Mouse (Mus musculus) heart, embryonic 12.5 days (tissue): ENCODE data around the gene Irgm1. TPM values are rescaled to one million over a fixed set of nuclear protein-coding genes. Genes with fewer than 3 reads are reported as not detected.
"Not testable (repeated sequence)": the region's sequence is repeated elsewhere in the genome, so short reads cannot be mapped to it uniquely, and the experiment has no call there.

Experiments
- ATAC-seq: fragments of 200-750 bp; cut with Nextera tagmentation; 2 replicates; pipeline ENCODE4 v1.8.0; 2017; ENCODE audit warnings: moderate TSS enrichment, moderate library complexity; ENCODE audit not compliant: insufficient number of reproducible peaks, low FRiP score
- H3K27ac ChIP-seq: fragments of 300-500 bp; sonication (generic); 2 replicates; pipeline ENCODE4 v1.5.1; 2016; ENCODE audit warnings: mild to moderate bottlenecking, moderate library complexity; ENCODE audit not compliant: poor library complexity, severe bottlenecking
- H3K27me3 ChIP-seq: fragments of 300-500 bp; sonication (generic); replicated peaks from 2 replicates; pipeline ENCODE4 v1.6.1; 2016; ENCODE audit warnings: mild to moderate bottlenecking, moderate library complexity
- H3K36me3 ChIP-seq: fragments of 300-500 bp; sonication (generic); 2 replicates; pipeline ENCODE4 v1.6.1; 2016; ENCODE audit warnings: mild to moderate bottlenecking, moderate library complexity
- H3K4me1 ChIP-seq: fragments of 300-500 bp; sonication (generic); replicated peaks from 2 replicates; pipeline ENCODE4 v1.6.1; 2016; ENCODE audit warnings: mild to moderate bottlenecking
- H3K4me2 ChIP-seq: fragments of 300-500 bp; sonication (generic); 2 replicates; pipeline ENCODE4 v1.6.1; 2016; ENCODE audit warnings: mild to moderate bottlenecking, moderate library complexity
- H3K4me3 ChIP-seq: fragments of 300-500 bp; sonication (generic); 2 replicates; pipeline ENCODE4 v1.5.1; 2016; ENCODE audit warnings: mild to moderate bottlenecking
- H3K9ac ChIP-seq: fragments of 300-500 bp; sonication (generic); 2 replicates; pipeline ENCODE4 v1.6.1; 2016; ENCODE audit warnings: mild to moderate bottlenecking, moderate library complexity
- H3K9me3 ChIP-seq: fragments of 300-500 bp; sonication (generic); replicated peaks from 2 replicates; pipeline ENCODE4 v1.6.1; 2016; ENCODE audit warnings: mild to moderate bottlenecking, moderate library complexity
- WGBS: fragments of 180-500 bp; shearing (Covaris S2); methylation state at CpG from one replicate; pipeline ENCODE4 v1.1.7; 2016; 5-methylcytosine and 5-hydroxymethylcytosine counted together
- polyA plus RNA-seq: library from polyadenylated mRNA; unstranded; fragments of >200 nt; fragmentation: Nextera tagmentation; extraction: Ambion mirVana; gene quantifications from 2 replicates; pipeline ENCODE4 v1.2.1, GENCODE M21; 2016

The Irgm1 gene
- polyA plus RNA-seq, 1 experiment from 2014 or later, result 7.6 TPM

DNA sequence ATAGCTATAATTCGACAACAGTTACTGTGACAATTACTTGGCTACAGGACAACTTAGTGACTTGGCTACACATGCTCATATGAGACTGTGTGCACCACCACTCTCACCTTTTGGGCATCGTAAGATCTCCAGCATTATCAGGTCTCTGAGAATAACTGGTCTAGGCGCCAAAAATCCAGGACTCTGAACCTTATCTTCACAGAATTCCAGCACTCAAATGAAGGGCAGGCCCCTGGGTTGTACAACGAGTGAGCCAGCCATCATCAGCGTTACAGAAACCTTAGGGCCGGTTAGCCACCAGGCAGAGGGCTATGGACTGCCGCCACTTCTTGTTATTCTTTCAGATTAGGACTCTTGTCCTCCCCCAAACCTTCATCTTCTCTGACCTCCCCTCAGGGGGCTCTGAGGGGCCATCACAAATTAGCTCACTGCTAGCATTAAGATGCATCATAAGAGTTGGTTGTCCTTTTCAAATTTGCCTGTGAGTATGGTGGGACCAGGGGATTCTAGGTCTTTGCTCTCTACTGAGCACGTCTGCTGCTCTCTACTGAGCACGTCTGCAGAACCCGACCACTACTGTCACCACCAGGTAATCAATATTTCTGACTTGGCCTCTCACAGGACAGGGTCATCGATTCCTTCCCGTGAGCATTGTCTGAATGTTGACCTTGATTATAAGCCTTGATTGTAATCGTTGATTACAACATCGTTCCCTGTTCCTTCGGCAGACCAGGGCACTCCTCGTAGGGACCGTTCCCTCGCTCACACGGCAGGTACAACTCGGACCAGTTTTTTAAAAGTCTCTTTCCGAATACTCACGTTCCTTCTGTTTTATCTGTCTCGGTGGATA is 18.6 kb downstream of the Irgm1 start:
- no peak overlapping the region for H3K27ac ChIP-seq
- H3K4me2 ChIP-seq, result peak overlapping the region; percentile 89
- 4% methylated on average over 23 of the region's 23 CpGs for WGBS
- H3K36me3 ChIP-seq, result no peaks in the 10 kb centered on the region
- H3K4me1 ChIP-seq, result peaks cover 21% of the 10 kb centered on the region
- H3K9me3 ChIP-seq, result no peaks in the 10 kb centered on the region
- peak overlapping the region; percentile 62 for H3K9ac ChIP-seq
- no peak for ATAC-seq
- H3K4me3 ChIP-seq, result peak overlapping the region; percentile 63
- peaks cover 11% of the 10 kb centered on the region for H3K27me3 ChIP-seq

DNA sequence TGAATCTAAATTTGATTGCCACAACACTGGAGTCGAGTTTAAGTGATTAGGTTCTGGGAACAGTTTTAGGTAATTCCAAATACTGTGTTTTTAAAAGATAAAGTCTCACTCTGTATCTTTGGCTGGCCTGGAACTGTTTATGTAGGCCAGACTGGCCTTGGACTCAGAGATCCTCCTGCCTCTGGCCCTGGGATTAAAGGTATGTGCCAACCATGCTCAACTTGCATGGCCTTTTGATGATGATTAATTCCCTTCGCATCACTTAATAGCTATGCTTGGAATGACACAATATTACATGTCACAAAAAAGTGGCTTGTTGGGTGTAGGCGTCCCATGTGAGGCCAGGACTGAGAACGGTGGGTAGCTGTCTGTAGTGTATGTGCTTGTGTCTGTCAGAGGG is 19.3 kb downstream of the Irgm1 start:
- ATAC-seq, result no peak
- Histone ChIP-seq H3K9me3 (no peaks in the 10 kb centered on the region), H3K27me3 (peaks cover 11% of the 10 kb centered on the region), H3K27ac (no peak overlapping the region), H3K4me3 (peak overlapping the region; percentile 63), H3K4me2 (peak overlapping the region; percentile 89), H3K36me3 (no peaks in the 10 kb centered on the region), H3K4me1 (peaks cover 21% of the 10 kb centered on the region), H3K9ac (no peak overlapping the region)
- 70% methylated on average over 4 of the region's 4 CpGs for WGBS

DNA sequence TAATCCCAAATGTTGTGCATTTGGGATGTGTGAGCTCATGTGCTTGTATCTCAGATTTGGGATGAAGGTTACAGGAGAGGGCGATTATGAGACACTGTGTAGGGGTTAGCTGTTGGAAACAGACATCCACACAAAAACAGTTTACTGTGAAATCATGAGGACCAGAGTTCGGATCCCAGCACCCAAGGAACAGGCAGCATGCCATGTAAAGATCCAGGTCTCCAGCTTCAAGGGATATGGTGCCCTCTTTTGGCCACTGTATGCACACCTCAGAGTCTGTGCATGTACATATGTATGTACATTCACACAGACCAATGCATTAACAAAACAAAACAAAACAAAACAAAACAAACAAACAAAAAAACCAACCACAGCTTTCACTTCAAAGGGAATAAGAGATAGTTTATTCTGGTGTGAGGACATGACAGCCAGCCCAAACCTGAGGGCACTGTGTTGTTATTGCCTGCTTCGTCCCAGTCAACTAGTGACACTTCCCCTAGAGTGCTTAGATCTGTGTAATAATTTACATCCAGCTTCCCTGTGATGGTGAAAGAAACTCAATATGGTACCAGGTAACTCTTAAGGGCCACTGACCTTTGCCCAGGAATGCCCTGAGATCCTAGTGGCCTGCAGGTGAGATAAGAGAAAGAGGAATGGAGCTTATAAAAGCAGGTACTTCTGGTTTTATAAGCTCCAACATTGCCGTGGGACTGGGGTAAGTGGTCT is 20.1 kb downstream of the Irgm1 start:
- H3K9me3 ChIP-seq, result no peaks in the 10 kb centered on the region
- H3K4me3 ChIP-seq, result no peak overlapping the region
- no peak overlapping the region for H3K27ac ChIP-seq
- peaks cover 11% of the 10 kb centered on the region for H3K27me3 ChIP-seq
- H3K9ac ChIP-seq, result no peak overlapping the region
- 77% methylated on average over 4 of the region's 4 CpGs for WGBS
- H3K4me1 ChIP-seq, result peaks cover 21% of the 10 kb centered on the region
- H3K4me2 ChIP-seq, result no peak overlapping the region
- H3K36me3 ChIP-seq, result no peaks in the 10 kb centered on the region
- ATAC-seq, result no peak

DNA sequence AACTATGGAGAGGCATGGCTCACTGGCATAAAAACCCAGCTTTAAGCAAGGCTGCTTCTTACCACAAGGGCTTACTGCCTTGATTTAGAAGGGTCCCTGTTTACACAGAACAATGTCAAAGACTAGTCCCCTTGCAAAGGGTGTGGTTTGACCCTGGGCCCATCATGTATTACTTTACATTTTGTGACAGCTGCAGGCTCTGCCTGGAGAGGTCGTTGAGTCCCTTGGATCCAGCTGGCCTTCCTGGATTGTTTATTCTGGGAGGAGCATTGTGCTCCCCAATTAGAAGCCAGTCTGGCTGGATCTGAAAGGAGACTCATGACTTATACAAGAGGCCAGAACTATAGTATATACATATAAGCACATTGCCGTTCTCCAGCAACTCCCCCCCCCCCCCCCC is 21.2 kb downstream of the Irgm1 start:
- peaks cover 21% of the 10 kb centered on the region for H3K4me1 ChIP-seq
- peak overlapping the region; percentile 50; the same call in 1 of the 2 replicates for H3K4me2 ChIP-seq
- H3K9me3 ChIP-seq, result no peaks in the 10 kb centered on the region
- H3K4me3 ChIP-seq, result no peak overlapping the region
- no peak overlapping the region for H3K9ac ChIP-seq
- 63% methylated on average over 2 of the region's 2 CpGs for WGBS
- H3K27me3 ChIP-seq, result peaks cover 14% of the 10 kb centered on the region
- no peak for ATAC-seq
- H3K27ac ChIP-seq, result no peak overlapping the region
- no peaks in the 10 kb centered on the region for H3K36me3 ChIP-seq

DNA sequence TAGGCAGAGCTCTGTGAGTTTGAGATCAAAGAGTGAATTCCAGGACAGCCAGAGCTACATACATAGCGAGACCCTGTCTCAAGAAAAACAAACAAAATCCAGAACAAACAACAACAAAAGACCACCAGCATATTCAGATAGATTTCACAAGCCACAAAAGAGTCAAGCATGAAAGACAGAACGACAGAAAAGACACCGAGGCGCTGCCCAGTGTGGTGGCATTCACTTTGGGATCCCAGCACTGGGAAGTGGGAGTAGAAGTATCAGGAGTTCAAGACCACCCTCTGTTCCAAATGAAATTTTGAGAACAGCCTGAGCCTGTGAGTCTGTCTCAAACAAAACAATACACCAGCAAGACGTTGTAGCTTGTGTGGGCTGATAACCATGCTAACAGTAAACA is 24.6 kb downstream of the Irgm1 start:
- Histone ChIP-seq H3K27ac (no peak overlapping the region), H3K9me3 (no peaks in the 10 kb centered on the region), H3K4me2 (no peak overlapping the region), H3K27me3 (peaks cover 23% of the 10 kb centered on the region), H3K4me1 (no peaks in the 10 kb centered on the region), H3K9ac (no peak overlapping the region), H3K4me3 (no peak overlapping the region), H3K36me3 (no peaks in the 10 kb centered on the region)
- ATAC-seq, result no peak
- WGBS, result 59% methylated on average over 5 of the region's 5 CpGs

DNA sequence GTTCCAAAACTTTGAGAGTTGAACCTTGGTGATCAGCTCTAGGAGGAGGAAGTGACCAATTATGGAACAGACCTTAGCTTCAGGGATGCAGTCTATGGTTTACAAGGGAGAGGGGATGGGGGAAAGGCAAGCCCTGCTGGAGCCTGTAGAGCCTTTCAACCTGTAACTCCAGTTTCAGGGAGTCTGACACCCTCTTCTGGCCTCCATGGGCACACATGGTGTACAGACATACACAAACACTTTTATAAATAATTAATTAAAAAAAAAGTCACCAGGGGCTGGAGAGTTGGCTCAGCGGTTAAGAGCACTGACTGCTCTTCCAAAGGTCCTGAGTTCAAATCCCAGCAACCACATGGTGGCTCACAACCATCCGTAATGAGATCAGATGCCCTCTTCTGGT is 25.1 kb downstream of the Irgm1 start:
- H3K9me3 ChIP-seq, H3K9ac ChIP-seq, H3K4me3 ChIP-seq, H3K27ac ChIP-seq, ATAC-seq, H3K36me3 ChIP-seq, H3K4me2 ChIP-seq, H3K4me1 ChIP-seq: not testable (repeated sequence)
- peaks cover 23% of the 10 kb centered on the region for H3K27me3 ChIP-seq
- WGBS, result 81% methylated on average over 2 of the region's 2 CpGs

DNA sequence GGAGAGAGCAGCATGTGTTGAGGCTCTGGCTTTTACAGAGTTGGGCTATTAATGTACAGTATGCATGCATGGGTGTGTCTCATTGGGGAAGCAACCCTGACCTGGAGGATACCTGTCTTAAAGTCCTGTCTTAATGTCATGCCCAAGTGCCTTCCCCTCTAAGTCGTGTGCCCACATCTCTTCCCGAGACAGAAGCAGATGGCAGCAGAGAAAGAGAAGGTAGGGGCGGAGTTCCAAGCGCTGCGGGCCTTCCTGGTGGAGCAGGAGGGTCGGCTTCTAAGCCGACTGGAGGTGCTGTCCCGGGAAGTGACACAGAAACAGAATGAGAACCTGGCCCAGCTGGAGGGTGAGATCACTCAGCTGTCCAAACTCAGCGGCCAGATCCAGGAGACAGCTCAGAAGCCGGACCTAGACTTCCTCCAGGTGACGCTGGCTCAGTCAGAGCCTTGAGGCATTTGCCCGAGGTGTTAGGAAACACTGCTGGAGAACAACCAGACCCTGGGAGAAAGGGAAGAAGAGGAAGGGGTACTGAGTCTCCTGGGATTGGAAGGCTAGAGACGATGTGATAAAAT is 26.2 kb downstream of the Irgm1 start:
- WGBS, result 31% methylated on average over 13 of the region's 13 CpGs
- no peak for ATAC-seq
- Histone ChIP-seq H3K27me3 (peaks cover 25% of the 10 kb centered on the region), H3K27ac (no peak overlapping the region), H3K4me1 (no peaks in the 10 kb centered on the region), H3K4me2 (peak overlapping the region; percentile 17; the same call in 1 of the 2 replicates), H3K36me3 (no peaks in the 10 kb centered on the region), H3K4me3 (no peak overlapping the region), H3K9me3 (no peaks in the 10 kb centered on the region), H3K9ac (no peak overlapping the region)

DNA sequence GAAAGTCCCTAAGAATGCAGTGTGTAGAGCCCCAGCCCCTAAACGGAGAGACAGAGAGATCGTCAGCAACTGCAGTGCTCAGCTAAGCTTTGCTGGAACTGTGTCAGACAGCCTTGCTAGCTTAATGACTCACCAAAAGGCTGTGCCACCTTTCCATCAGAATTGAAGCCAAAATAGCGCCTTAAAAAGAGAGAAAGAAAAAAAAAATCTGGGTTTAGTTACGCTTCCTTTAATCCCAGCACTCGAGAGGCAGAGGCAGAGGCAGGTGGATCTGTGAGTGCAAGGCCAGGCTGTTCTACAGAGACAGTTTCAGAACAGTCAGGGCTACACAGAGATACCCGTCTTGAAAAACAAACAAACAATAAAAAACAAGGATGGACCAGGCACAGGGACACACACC is 27.2 kb downstream of the Irgm1 start:
- Histone ChIP-seq H3K9ac (no peak overlapping the region), H3K36me3 (no peaks in the 10 kb centered on the region), H3K27me3 (peaks cover 33% of the 10 kb centered on the region), H3K27ac (no peak overlapping the region), H3K4me1 (no peaks in the 10 kb centered on the region), H3K4me2 (no peak overlapping the region), H3K9me3 (no peaks in the 10 kb centered on the region), H3K4me3 (no peak overlapping the region)
- WGBS, result 65% methylated on average over 6 of the region's 6 CpGs
- no peak for ATAC-seq

DNA sequence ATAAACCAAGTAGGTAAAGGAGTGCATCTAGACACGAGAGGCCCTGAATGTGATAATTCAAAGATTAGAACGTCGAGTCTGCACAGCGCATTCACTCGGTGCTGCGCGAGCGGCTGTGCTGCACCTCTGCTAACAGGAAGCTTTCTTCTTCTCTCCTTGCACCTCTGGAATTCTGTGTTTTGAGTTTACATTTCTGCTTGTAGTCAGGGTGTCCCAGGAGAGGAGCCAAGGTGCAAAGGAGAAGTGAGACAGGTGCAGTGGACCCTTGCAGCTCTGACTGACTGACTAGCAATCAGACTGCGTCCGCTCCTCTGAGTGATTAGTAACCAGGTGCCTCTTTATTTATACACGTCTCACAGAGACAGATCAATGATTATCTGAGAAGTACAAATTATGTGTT is 28.3 kb downstream of the Irgm1 start:
- H3K36me3 ChIP-seq, result no peaks in the 10 kb centered on the region
- ATAC-seq, result no peak
- H3K27ac ChIP-seq, result no peak overlapping the region
- peaks cover 6% of the 10 kb centered on the region for H3K4me1 ChIP-seq
- no peak overlapping the region for H3K4me3 ChIP-seq
- H3K9ac ChIP-seq, result no peak overlapping the region
- peaks cover 26% of the 10 kb centered on the region for H3K27me3 ChIP-seq
- WGBS, result 77% methylated on average over 11 of the region's 11 CpGs
- H3K4me2 ChIP-seq, result no peak overlapping the region
- no peaks in the 10 kb centered on the region for H3K9me3 ChIP-seq

DNA sequence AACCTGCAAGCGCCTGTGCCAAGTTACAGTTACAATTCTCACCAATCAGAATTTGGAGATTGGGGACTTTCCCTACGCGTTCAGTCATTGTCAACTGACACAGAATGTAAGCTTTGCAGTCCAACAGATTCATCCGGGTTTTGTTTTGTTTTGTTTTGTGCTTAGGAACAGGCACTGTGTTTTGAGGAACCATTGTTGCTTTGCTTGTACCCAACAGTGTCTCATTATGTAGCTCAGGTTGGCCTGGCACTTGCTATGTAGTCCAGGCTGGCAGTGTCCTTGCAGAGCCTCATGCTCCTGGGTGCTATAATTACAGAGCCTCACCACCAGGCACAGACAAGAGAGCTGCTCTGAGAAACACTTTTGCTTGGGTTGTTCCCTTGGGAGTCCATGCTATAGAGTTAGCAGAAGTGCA is 29.1 kb downstream of the Irgm1 start:
- H3K27ac ChIP-seq, result no peak overlapping the region
- H3K36me3 ChIP-seq, result no peaks in the 10 kb centered on the region
- no peak overlapping the region for H3K4me3 ChIP-seq
- 79% methylated on average over 4 of the region's 4 CpGs for WGBS
- peaks cover 6% of the 10 kb centered on the region for H3K4me1 ChIP-seq
- no peak for ATAC-seq
- no peak overlapping the region for H3K9ac ChIP-seq
- no peaks in the 10 kb centered on the region for H3K9me3 ChIP-seq
- peaks cover 23% of the 10 kb centered on the region for H3K27me3 ChIP-seq
- H3K4me2 ChIP-seq, result no peak overlapping the region

DNA sequence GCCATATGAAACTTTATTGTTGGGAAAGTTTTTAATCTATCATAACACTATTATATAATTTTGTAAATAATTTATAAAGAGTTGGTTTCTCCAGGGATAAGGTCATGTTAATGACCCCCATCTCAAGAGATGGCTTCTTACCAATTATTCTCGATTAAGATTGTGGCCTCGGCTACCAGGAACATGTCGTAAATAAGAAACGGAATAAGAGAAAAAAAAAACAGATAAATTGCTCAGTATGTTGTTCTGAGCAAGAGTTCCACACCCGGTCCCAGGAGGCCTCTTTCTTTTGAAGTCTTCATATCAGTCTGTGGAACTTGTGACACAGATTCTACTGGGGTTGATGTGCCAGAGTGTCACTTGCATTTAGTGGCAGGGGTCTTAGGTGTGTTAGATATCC is 30.3 kb downstream of the Irgm1 start:
- no peaks in the 10 kb centered on the region for H3K36me3 ChIP-seq
- peaks cover 23% of the 10 kb centered on the region for H3K27me3 ChIP-seq
- H3K27ac ChIP-seq, result no peak overlapping the region
- H3K4me3 ChIP-seq, result no peak overlapping the region
- no peak overlapping the region for H3K9ac ChIP-seq
- 75% methylated on average over 5 of the region's 5 CpGs for WGBS
- ATAC-seq, result no peak
- H3K9me3 ChIP-seq, result no peaks in the 10 kb centered on the region
- peaks cover 10% of the 10 kb centered on the region for H3K4me1 ChIP-seq
- H3K4me2 ChIP-seq, result no peak overlapping the region
